Mouse (Mus musculus) gastrocnemius, postnatal 36 days (tissue): ENCODE results near the gene Ccdc42. TPM values are rescaled to one million over a fixed set of nuclear protein-coding genes. Genes with fewer than 3 reads are reported as not detected.

ENCODE experiments used
- DNase-seq, 2 experiments: peaks; one replicate each; pipeline ENCODE4 v3.0.0; 2022
- intact Hi-C: fragments of 180-260 bp; cut with DNase I; formaldehyde crosslinking; loops from one replicate; pipeline ENCODE4 v1.15.1; 2025
- long read RNA-seq, 2 experiments: library from polyadenylated mRNA; stranded (forward); transcript quantifications; one replicate each; pipeline ENCODE4 v2.0.0; 2021
- total RNA-seq, 2 experiments: library from RNA; stranded (reverse); gene quantifications; 2 replicates each; pipeline ENCODE4 v1.2.3; 2021

The Ccdc42 gene
- total RNA-seq = not detected
- long read RNA-seq, experiment 1 = 0 reads
- long read RNA-seq, experiment 2 = 0 reads

- intact Hi-C loops = no loop called here
- DNase-seq = no peak
Measured at GRCm38 (mm10) chr11:68586721-68587120, at the start of gene Ccdc42. Gene Ccdc42 (plus strand): TSS chr11:68587021.

GRCm38 (mm10) chr11:68539621-68540020 lies 47.2 kb upstream of the Ccdc42 start:
- no peak for DNase-seq
- intact Hi-C loops = no loop called here

GRCm38 (mm10) chr11:68544554-68544953 lies 42.3 kb upstream of the Ccdc42 start:
- DNase-seq = no peak
- intact Hi-C loops = no loop called here

- intact Hi-C loops = loop anchor here (5.0 kb wide), 1 partner anchor 58 kb away; no protein-coding TSS in a partner anchor
- DNase-seq = no peak
Measured at GRCm38 (mm10) chr11:68545172-68545571, 41.6 kb upstream of the Ccdc42 start.

GRCm38 (mm10) chr11:68545682-68546222 lies 41.1 kb upstream of the Ccdc42 start:
- intact Hi-C loops = loop anchor here (5.0 kb wide), 1 partner anchor 58 kb away; no protein-coding TSS in a partner anchor
- no peak for DNase-seq

- intact Hi-C loops = loop anchor here (5.0 kb wide), 1 partner anchor 60 kb away; no protein-coding TSS in a partner anchor
- DNase-seq = no peak
Measured at GRCm38 (mm10) chr11:68547484-68547883, 39.3 kb upstream of the Ccdc42 start.

GRCm38 (mm10) chr11:68549597-68549996 lies 37.2 kb upstream of the Ccdc42 start:
- intact Hi-C loops = loop anchor here (5.0 kb wide), 1 partner anchor 62 kb away; no protein-coding TSS in a partner anchor

GRCm38 (mm10) chr11:68550358-68550757 lies 36.5 kb upstream of the Ccdc42 start:
- intact Hi-C loops = no loop called here
- no peak for DNase-seq

More at GRCm38 (mm10) chr11:68549597-68549996, 37.2 kb upstream of the Ccdc42 start:
- DNase-seq = no peak

GRCm38 (mm10) chr11:68553981-68554471 lies 32.8 kb upstream of the Ccdc42 start:
- DNase-seq = peak in 1 of 2 experiments; percentile 29
- intact Hi-C loops = no loop called here

GRCm38 (mm10) chr11:68555918-68556584 lies 30.8 kb upstream of the Ccdc42 start, which contains the start of gene Mfsd6l:
Gene Mfsd6l (plus strand): TSS chr11:68556186.
- DNase-seq = no peak
- intact Hi-C loops = no loop called here

GRCm38 (mm10) chr11:68559546-68559945 lies 27.3 kb upstream of the Ccdc42 start:
- intact Hi-C loops = no loop called here
- DNase-seq = no peak

- intact Hi-C loops = no loop called here
- DNase-seq = no peak
Measured at GRCm38 (mm10) chr11:68561957-68562950, 24.6 kb upstream of the Ccdc42 start.

GRCm38 (mm10) chr11:68564356-68565031 lies 22.3 kb upstream of the Ccdc42 start:
- intact Hi-C loops = loop anchor here (5.0 kb wide), 2 partner anchors 163 to 308 kb away; partner anchors contain the start of gene Ndel1
- DNase-seq = no peak

GRCm38 (mm10) chr11:68565032-68565429 lies 21.8 kb upstream of the Ccdc42 start:
- no peak for DNase-seq
- intact Hi-C loops = loop anchor here (5.0 kb wide), 2 partner anchors 162 to 307 kb away; partner anchors contain the start of gene Ndel1

- peak in 1 of 2 experiments; percentile 66 for DNase-seq
- intact Hi-C loops = loop anchor here (2.0 to 5.0 kb wide), 3 partner anchors 161 to 306 kb away; partner anchors contain the start of gene Ndel1
Measured at GRCm38 (mm10) chr11:68566447-68567059, 20.3 kb upstream of the Ccdc42 start.

GRCm38 (mm10) chr11:68570861-68571260 lies 16.0 kb upstream of the Ccdc42 start:
- intact Hi-C loops = no loop called here
- no peak for DNase-seq

GRCm38 (mm10) chr11:68577076-68577475 lies 9.7 kb upstream of the Ccdc42 start:
- intact Hi-C loops = no loop called here
- no peak for DNase-seq

- intact Hi-C loops = no loop called here
- DNase-seq = peak in 1 of 2 experiments; percentile 19
Measured at GRCm38 (mm10) chr11:68579462-68579881, 7.3 kb upstream of the Ccdc42 start.

GRCm38 (mm10) chr11:68580566-68580965 lies 6.3 kb upstream of the Ccdc42 start:
- no peak for DNase-seq

More at GRCm38 (mm10) chr11:68580566-68580965, 6.3 kb upstream of the Ccdc42 start:
- intact Hi-C loops = no loop called here
